Mouse (Mus musculus): ENCODE data around the gene Bphl. TPM values are rescaled to one million over a fixed set of nuclear protein-coding genes. Genes with fewer than 3 reads are reported as not detected.

Gene Bphl
- polyA plus RNA-seq, 1 experiment = not detected

DNA sequence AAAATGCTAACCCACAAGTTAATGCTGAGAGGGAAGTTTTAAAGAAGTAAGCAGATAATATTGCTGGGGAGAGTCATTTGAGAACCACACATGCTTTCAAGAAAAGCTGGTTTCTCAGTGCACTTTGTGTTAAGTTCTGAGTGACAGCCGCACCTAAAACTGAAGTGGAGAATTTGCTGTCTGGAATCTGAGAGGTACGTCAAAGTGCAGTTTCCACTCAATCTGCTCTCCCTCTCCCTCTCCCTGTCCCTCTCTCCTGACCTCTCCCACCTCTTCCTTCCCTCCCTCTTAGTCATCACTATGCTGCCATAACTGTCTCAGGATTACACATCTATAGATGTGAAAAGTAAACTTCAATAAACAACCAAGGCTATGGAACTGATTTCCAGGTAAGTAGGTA, 15.4 kb upstream of the Bphl start:
- H3K27ac ChIP-seq (ENCODE audit: insufficient read depth, low read depth, low read length) = no peak overlapping the region
- H3K4me3 ChIP-seq (ENCODE audit: insufficient read depth, low read depth, low read length) = no peak overlapping the region
- 85% methylated on average over 2 of the region's 2 CpGs for WGBS
- H3K4me1 ChIP-seq (ENCODE audit: control insufficient read depth, insufficient read depth, low read length) = no peaks in the 10 kb centered on the region
- TF ChIP-seq POLR2A (IDR thresholded peaks at IDR 0.05; ENCODE audit: insufficient read depth, low read depth, low read length) (no peak), CTCF (IDR thresholded peaks at IDR 0.05; ENCODE audit: insufficient read depth, low read depth, low read length) (no peak)

DNA sequence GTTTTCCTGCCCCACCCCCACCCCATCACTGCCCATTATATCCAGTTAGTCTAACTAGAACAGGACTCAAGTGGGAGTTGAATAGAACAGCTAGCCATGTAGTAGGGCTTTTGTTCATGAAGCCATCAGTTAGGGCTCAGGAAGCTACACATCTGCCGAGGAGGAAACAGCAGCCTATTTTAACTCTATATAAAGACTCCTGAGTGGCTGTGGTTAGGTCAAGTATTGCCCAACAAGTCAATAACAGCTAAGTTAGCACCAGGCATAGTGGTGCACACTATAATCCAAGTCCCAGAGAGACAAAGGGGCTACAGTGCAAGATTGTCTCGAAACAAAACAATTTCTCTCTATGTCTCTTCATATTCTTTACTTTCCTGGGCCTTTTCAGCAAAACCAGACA, 5.4 kb upstream of the Bphl start:
- Histone ChIP-seq H3K27ac (ENCODE audit: insufficient read depth, low read depth, low read length) (no peak overlapping the region), H3K4me3 (ENCODE audit: insufficient read depth, low read depth, low read length) (no peak overlapping the region), H3K4me1 (ENCODE audit: control insufficient read depth, insufficient read depth, low read length) (peaks cover under 1% of the 10 kb centered on the region; the same call in 1 of the 2 replicates)
- 71% methylated on average over 2 of the region's 2 CpGs for WGBS
- no peak for TF ChIP-seq POLR2A (IDR thresholded peaks at IDR 0.05; ENCODE audit: insufficient read depth, low read depth, low read length)
- TF ChIP-seq CTCF (IDR thresholded peaks at IDR 0.05; ENCODE audit: insufficient read depth, low read depth, low read length) = no peak

DNA sequence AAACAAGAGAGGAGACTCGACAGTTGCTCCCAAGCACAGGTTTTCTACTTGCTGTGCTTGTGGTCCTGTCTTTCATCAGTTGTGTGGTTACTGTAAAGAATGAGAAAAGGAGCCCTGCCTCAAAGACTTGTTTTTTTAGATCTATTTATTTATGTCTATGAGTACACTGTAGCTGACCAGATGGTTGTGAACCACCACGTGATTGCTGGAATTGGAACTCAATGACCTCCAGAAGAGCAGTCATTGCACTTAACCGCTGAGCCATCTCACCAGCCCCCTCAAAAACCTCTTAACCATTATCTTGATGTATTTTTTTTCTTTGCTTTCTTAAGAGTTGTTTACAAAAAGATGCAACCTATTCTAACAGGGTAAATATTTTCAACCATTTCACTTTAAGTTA, 2.0 kb upstream of the Bphl start:
- no peak overlapping the region for H3K27ac ChIP-seq (ENCODE audit: insufficient read depth, low read depth, low read length)
- TF ChIP-seq CTCF (IDR thresholded peaks at IDR 0.05; ENCODE audit: insufficient read depth, low read depth, low read length) (no peak), POLR2A (IDR thresholded peaks at IDR 0.05; ENCODE audit: insufficient read depth, low read depth, low read length) (no peak)
- peaks cover 4% of the 10 kb centered on the region for H3K4me1 ChIP-seq (ENCODE audit: control insufficient read depth, insufficient read depth, low read length)
- no peak overlapping the region for H3K4me3 ChIP-seq (ENCODE audit: insufficient read depth, low read depth, low read length)
- WGBS = 87% methylated on average over 3 of the region's 3 CpGs

DNA sequence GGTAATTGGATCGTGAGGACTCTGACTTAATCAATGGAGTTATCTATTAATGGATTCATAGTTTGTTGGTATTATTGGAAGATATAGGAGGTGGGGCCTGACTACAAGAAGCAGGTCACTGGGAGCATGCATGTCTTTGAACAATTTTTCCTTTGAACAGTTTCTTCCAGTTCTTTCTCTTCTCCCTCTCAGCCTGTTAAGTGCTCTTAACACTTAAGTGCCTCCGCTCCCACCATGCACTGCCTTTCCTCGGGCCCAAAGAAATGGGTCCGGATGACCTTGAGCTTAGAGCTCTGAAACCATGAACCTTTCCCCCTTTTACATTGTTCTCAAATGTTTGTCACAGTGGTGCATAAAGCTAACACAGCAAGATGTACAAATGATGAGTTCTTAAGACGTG, 671 bp upstream of the Bphl start:
- Histone ChIP-seq H3K4me1 (ENCODE audit: control insufficient read depth, insufficient read depth, low read length) (peaks cover 4% of the 10 kb centered on the region), H3K27ac (ENCODE audit: insufficient read depth, low read depth, low read length) (peak overlapping the region; percentile 86)
- 80% methylated on average over 5 of the region's 5 CpGs for WGBS

DNA sequence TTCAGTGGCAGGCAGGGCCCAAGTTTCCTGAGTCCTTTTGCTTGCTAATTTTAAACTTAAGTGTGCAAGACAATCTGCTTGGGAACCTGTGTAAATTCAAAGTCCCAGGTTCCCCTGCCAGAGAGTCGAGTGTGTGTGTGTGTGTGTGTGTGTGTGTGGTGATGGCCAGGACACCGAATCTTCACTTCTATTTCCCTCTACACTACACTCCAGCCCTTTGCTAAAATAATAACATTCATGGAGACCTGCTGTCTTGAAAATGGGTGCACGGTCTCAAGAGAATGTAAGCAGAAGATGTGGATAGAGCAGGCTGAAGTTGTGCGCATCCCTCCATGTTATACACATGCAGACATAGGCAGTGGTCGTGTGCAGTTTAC, 647 bp downstream of the Bphl start:
- Histone ChIP-seq H3K4me1 (ENCODE audit: control insufficient read depth, insufficient read depth, low read length) (peaks cover 4% of the 10 kb centered on the region), H3K4me3 (ENCODE audit: insufficient read depth, low read depth, low read length) (peak overlapping the region; percentile 70), H3K27ac (ENCODE audit: insufficient read depth, low read depth, low read length) (no peak overlapping the region; the same call in 1 of the 2 replicates)
- 11% methylated on average over 5 of the region's 5 CpGs for WGBS
- TF ChIP-seq POLR2A (IDR thresholded peaks at IDR 0.05; ENCODE audit: insufficient read depth, low read depth, low read length) (no peak), CTCF (IDR thresholded peaks at IDR 0.05; ENCODE audit: insufficient read depth, low read depth, low read length) (no peak)

More for the DNA sequence above, 671 bp upstream of the Bphl start:
- H3K4me3 ChIP-seq (ENCODE audit: insufficient read depth, low read depth, low read length) = no peak overlapping the region
- TF ChIP-seq CTCF (IDR thresholded peaks at IDR 0.05; ENCODE audit: insufficient read depth, low read depth, low read length) = no peak
- no peak for TF ChIP-seq POLR2A (IDR thresholded peaks at IDR 0.05; ENCODE audit: insufficient read depth, low read depth, low read length)

DNA sequence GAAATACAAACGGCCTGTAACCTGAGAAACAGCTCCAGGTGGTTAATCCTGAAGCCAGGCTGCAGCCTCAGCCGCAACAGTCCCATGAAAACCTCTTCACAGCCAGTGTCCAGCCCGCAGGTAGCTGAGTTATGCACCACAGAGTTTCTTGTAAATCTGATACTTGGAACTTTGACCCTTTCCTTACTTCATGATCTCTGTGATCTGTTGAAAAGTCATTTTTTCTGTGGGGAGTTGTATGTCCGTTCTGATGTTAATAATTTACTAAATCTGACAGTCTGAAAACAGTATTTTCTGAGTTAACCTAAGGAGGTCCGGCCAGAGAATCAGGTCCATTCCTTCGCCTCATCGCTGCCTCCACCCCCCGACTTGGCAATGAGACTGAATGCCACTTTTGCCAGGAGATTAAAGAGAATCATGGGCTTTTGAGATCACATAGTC, 1.5 kb downstream of the Bphl start:
- Histone ChIP-seq H3K4me1 (ENCODE audit: control insufficient read depth, insufficient read depth, low read length) (peaks cover 4% of the 10 kb centered on the region), H3K4me3 (ENCODE audit: insufficient read depth, low read depth, low read length) (no peak overlapping the region), H3K27ac (ENCODE audit: insufficient read depth, low read depth, low read length) (no peak overlapping the region)
- TF ChIP-seq CTCF (IDR thresholded peaks at IDR 0.05; ENCODE audit: insufficient read depth, low read depth, low read length) = no peak
- no peak for TF ChIP-seq POLR2A (IDR thresholded peaks at IDR 0.05; ENCODE audit: insufficient read depth, low read depth, low read length)
- WGBS = 36% methylated on average over 8 of the region's 8 CpGs

DNA sequence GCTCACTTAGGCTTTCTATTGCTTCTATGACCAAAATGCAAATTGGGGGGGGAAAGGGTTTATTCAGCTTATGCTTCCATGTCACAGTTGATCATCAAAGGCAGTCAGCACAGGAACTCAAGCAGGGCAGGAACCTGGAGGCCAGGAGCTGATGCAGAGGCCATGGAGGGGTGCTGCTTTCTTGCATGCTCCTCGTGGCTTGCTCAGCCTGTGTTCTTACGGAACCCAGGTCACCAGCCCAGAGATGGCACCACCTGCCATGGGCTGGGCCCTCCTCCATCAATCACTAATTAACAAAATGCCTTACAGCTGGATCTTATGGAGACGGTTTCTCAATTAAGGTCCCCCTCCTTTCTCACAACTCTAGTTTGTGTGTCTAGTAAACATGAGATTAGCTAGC, 2.7 kb downstream of the Bphl start:
- H3K27ac ChIP-seq (ENCODE audit: insufficient read depth, low read depth, low read length) = no peak overlapping the region
- peaks cover 4% of the 10 kb centered on the region for H3K4me1 ChIP-seq (ENCODE audit: control insufficient read depth, insufficient read depth, low read length)
- TF ChIP-seq CTCF (IDR thresholded peaks at IDR 0.05; ENCODE audit: insufficient read depth, low read depth, low read length) (no peak), POLR2A (IDR thresholded peaks at IDR 0.05; ENCODE audit: insufficient read depth, low read depth, low read length) (no peak)
- WGBS = 94% methylated on average over 3 of the region's 3 CpGs
- H3K4me3 ChIP-seq (ENCODE audit: insufficient read depth, low read depth, low read length) = no peak overlapping the region

DNA sequence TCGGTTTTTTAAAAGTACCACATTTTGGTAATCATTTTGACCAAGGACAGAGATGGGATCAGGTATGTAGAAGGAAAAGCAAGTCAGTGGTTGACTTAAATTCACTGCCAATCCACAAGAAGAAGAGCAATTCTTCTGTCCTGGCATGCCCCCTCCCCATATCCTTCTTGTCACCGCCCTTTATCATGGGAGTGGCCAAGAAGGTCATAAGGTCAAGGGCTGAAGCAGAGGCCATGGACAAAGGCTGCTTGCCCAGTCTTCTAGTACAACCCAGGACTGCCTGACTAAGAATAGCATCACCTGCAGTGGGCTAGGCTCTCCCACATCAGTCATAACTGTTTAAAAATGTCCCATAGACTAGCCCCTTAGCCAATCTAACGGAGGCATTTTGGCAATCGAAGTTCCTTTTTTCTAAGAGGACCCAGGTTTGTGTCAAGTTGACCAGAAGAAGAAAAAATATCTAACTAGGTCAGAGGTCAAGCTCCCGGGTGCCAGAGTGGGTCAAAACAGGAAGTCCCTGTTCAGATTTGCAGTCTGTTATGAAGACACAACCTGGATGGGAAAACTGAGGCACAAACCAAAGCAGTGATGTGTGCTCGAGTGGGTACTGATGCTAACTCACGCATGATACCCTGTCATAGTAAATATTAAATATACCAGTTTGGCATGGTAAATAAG, 6.5 kb downstream of the Bphl start:
- WGBS = 83% methylated on average over 7 of the region's 7 CpGs
- no peak overlapping the region for H3K27ac ChIP-seq (ENCODE audit: insufficient read depth, low read depth, low read length)
- H3K4me1 ChIP-seq (ENCODE audit: control insufficient read depth, insufficient read depth, low read length) = no peaks in the 10 kb centered on the region; the same call in 1 of the 2 replicates
- H3K4me3 ChIP-seq (ENCODE audit: insufficient read depth, low read depth, low read length) = no peak overlapping the region
- TF ChIP-seq CTCF (IDR thresholded peaks at IDR 0.05; ENCODE audit: insufficient read depth, low read depth, low read length) (no peak), POLR2A (IDR thresholded peaks at IDR 0.05; ENCODE audit: insufficient read depth, low read depth, low read length) (no peak)

DNA sequence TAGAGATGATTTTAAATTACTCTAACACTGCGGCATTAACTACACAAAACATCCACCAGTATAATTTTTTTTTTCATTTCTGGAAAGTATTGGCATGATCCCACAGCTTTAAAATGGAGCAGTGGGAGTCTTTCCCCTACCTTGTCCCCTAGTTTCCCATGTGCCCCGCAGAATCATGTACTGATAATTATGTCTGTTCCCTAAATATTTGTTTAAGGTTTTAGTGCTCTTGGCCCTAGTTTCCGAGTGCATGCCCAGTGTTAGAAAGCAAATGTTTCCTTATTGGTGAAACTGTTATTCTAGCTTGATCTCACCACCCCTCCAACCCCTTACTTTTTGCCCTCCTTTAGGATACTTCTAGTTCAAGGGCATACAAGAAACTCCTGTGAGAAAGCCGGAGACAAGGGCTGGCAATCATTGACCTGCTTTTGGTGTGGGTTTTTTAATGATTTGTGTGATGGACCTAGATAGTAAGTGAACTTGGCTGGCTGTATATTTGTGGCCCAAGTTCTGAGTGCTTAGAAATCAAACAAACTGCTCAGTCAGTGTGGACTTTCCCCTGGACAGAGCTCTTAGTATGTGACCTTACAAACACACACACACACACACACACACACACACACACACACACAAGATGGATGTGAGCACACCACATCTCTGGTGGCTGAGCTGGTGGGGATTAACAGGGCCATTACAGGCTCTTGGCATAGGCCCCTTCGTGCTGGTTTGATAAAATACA, 8.3 kb downstream of the Bphl start:
- peaks cover 4% of the 10 kb centered on the region for H3K4me1 ChIP-seq (ENCODE audit: control insufficient read depth, insufficient read depth, low read length)
- WGBS = 68% methylated on average over 5 of the region's 5 CpGs
- no peak for TF ChIP-seq POLR2A (IDR thresholded peaks at IDR 0.05; ENCODE audit: insufficient read depth, low read depth, low read length)
- no peak for TF ChIP-seq CTCF (IDR thresholded peaks at IDR 0.05; ENCODE audit: insufficient read depth, low read depth, low read length)

More for the DNA sequence above, 8.3 kb downstream of the Bphl start:
- no peak overlapping the region for H3K27ac ChIP-seq (ENCODE audit: insufficient read depth, low read depth, low read length)
- no peak overlapping the region for H3K4me3 ChIP-seq (ENCODE audit: insufficient read depth, low read depth, low read length)

Data from olfactory bulb, adult 2 months (tissue).